ENCODE assay signal across 19 mouse cellular contexts in the genomic region with DNA sequence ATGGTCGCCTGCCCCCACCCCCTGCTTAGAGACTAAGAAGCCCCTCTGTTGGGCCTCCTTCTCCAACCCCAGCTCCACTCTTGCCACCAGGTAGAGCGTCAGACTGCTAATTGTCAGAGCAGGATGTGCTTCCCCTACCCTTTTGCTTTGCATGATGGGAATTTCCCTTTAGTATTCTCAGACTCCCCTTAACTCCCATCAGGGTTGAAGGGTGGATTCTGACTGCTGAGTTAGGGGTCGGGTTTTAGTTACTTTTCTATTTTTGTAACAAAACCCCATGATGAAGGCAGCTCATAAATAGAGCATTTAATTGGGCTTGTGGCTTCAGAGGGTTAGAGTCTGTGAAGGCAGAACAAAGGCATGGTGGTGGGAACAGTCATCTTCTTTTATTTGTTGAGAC. TPM values are rescaled to one million over a fixed set of nuclear protein-coding genes. Genes with fewer than 3 reads are reported as not detected.
DNase-seq lines count a peak whose midpoint lies in the region; ATAC-seq lines count a peak whose summit lies in the region.
"Had no signal": no experiment of that assay in that cellular context is flagged by ENCODE, and none has a peak within 500 bp of the region (broad histone marks: within the 10 kb centered on the region; RNA-seq: fewer than 3 reads in every experiment).

No protein-coding gene starts in this region.

- peak; percentile 29 for DNase-seq in CD4-positive helper T cell, adult 2 months (ENCODE audit: low read depth, low spot score)
- DNase-seq in layer of hippocampus, postnatal 36 days, result no peak
- no peak for DNase-seq in urinary bladder, adult 2 months (ENCODE audit: low spot score)
- no peak for DNase-seq in layer of hippocampus, postnatal 10 days (ENCODE audit: low spot score in 2 of 2)
- DNase-seq: adrenal gland, adult 2 months; adrenal gland, postnatal 25 days; B cell, adult 2 months; cerebellum, adult 11 months; cerebellum, adult 18-20 months; cerebellum, adult 8-10 months; cerebellum, adult 9-11 months; cerebellum, postnatal 14 days; cerebellum, postnatal 36 days had no signal

- ATAC-seq in CD4-positive, CD25-positive, alpha-beta regulatory T cell, adult 4 months, result peak; percentile 68
- peak; percentile 71 for ATAC-seq in activated CD4-positive, CD25-positive, alpha-beta regulatory T cell, adult 4 months
- peak; percentile 68 for ATAC-seq in inflammation-experienced regulatory T-cells, adult 6 months
- ATAC-seq: forebrain, embryonic 14.5 days; forebrain, embryonic 16.5 days; Patski had no signal

RNA-seq across cellular contexts. Expression of gene Ergic1, which starts 8.3 kb away (rescaled TPM):
- 10 to 100 TPM; 37.2 to 77.2 TPM for polyA plus RNA-seq in CD4-positive, CD25-positive, alpha-beta regulatory T cell, adult 4 months (2017; shearing (Covaris generic))
- polyA plus RNA-seq in activated CD4-positive, CD25-positive, alpha-beta regulatory T cell, adult 4 months (2017; shearing (Covaris generic)), result 10 to 100 TPM; 39.5 to 45.7 TPM
- polyA plus RNA-seq in inflammation-experienced regulatory T-cells, adult 6 months (2017; shearing (Covaris generic)), result 10 to 100 TPM; 35.9 to 50.4 (median 39.8) TPM
- total RNA-seq in layer of hippocampus, postnatal 36 days (2021), result 100 to 1,000 TPM; 115 to 119 TPM
- 152 and 155 TPM in 2 replicates for polyA plus RNA-seq in urinary bladder, adult 2 months (2012; rRNA removed)
- total RNA-seq in layer of hippocampus, postnatal 10 days (2021), result 100 to 1,000 TPM; 128 to 155 TPM

RNA-seq across cellular contexts. Expression of gene Dusp1, which starts 8.9 kb away (rescaled TPM):
- polyA plus RNA-seq in CD4-positive, CD25-positive, alpha-beta regulatory T cell, adult 4 months (2017; shearing (Covaris generic)), result 10 to 100 TPM; 24.6 to 24.7 TPM
- 10 to 100 TPM; 25.1 to 28.8 TPM for polyA plus RNA-seq in activated CD4-positive, CD25-positive, alpha-beta regulatory T cell, adult 4 months (2017; shearing (Covaris generic))
- polyA plus RNA-seq in inflammation-experienced regulatory T-cells, adult 6 months (2017; shearing (Covaris generic)), result 10 to 100 TPM; 31.4 to 56.0 (median 32.0) TPM
- 10 to 100 TPM; 17.1 to 19.3 TPM for total RNA-seq in layer of hippocampus, postnatal 36 days (2021)
- polyA plus RNA-seq in urinary bladder, adult 2 months (2012; rRNA removed), result 67.4 and 75.0 TPM in 2 replicates
- total RNA-seq in layer of hippocampus, postnatal 10 days (2021), result 10 to 100 TPM; 15.3 to 16.1 TPM
